Comparison of ENCODE assay signal across 25 mouse cellular contexts in genomic region chr1:55427607-55428006, GRCm38 (mm10). TPM values are rescaled to one million over a fixed set of nuclear protein-coding genes. Genes with fewer than 3 reads are reported as not detected.
DNase-seq lines count a peak whose midpoint lies in the region; ATAC-seq and TF ChIP-seq lines count a peak whose summit lies in the region.
"Had no signal": no experiment of that assay in that cellular context is flagged by ENCODE, and none has a peak within 500 bp of the region (broad histone marks: within the 10 kb centered on the region; RNA-seq: fewer than 3 reads in every experiment).

No protein-coding gene starts in this region.

- H3K9ac ChIP-seq in midbrain, embryonic 15.5 days = no peak overlapping the region
- H3K9ac ChIP-seq: embryonic facial prominence, embryonic 13.5 days; embryonic facial prominence, embryonic 15.5 days; forebrain, embryonic 13.5 days; forebrain, embryonic 15.5 days; forebrain, postnatal 0 days had no signal

- H3K4me3 ChIP-seq in C2C12 (ENCODE audit: insufficient read depth, poor library complexity, severe bottlenecking) = no peak overlapping the region
- no peak overlapping the region for H3K4me3 ChIP-seq in midbrain, embryonic 15.5 days
- H3K4me3 ChIP-seq: embryonic facial prominence, embryonic 13.5 days; embryonic facial prominence, embryonic 15.5 days; erythroblast, embryonic 14.5 days; forebrain, embryonic 13.5 days; forebrain, embryonic 15.5 days had no signal

- H3K4me1 ChIP-seq in midbrain, embryonic 15.5 days = no peaks in the 10 kb centered on the region
- H3K4me1 ChIP-seq: embryonic facial prominence, embryonic 13.5 days; embryonic facial prominence, embryonic 15.5 days; forebrain, embryonic 13.5 days; forebrain, embryonic 15.5 days had no signal

- H3K27me3 ChIP-seq in C2C12 (ENCODE audit: control insufficient read depth, insufficient read depth, insufficient read length) = no peaks in the 10 kb centered on the region
- no peaks in the 10 kb centered on the region for H3K27me3 ChIP-seq in midbrain, embryonic 15.5 days (replicated peaks)
- H3K27me3 ChIP-seq: embryonic facial prominence, embryonic 13.5 days; embryonic facial prominence, embryonic 15.5 days; forebrain, embryonic 13.5 days; forebrain, embryonic 15.5 days; Patski had no signal

- no peaks in the 10 kb centered on the region for H3K79me2 ChIP-seq in C2C12 (ENCODE audit: control insufficient read depth, insufficient read depth)

- no peaks in the 10 kb centered on the region for H3K9me3 ChIP-seq in midbrain, embryonic 15.5 days
- H3K9me3 ChIP-seq: embryonic facial prominence, embryonic 13.5 days; embryonic facial prominence, embryonic 15.5 days; forebrain, embryonic 13.5 days; forebrain, embryonic 15.5 days had no signal

- H3K79me3 ChIP-seq in C2C12 (ENCODE audit: low read depth) = no peaks in the 10 kb centered on the region

- peak; percentile 33 for DNase-seq in 3134 (ENCODE audit: extremely low read depth, insufficient read length, low spot score)
- peak; percentile 7 for DNase-seq in induced T-regulatory cell, adult 2 months (ENCODE audit: low read depth)
- DNase-seq in thymus, postnatal 4 days = no peak
- DNase-seq: adrenal gland, adult 8-10 months; adrenal gland, postnatal 14 days; adrenal gland, postnatal 36 days; B cell, adult 2 months; cerebellum, adult 11-12 months; cerebellum, adult 2 months; cerebellum, adult 9-11 months; cerebellum, postnatal 14 days; cerebellum, postnatal 36 days; embryo, embryonic 11 days; forebrain, postnatal 0 days had no signal

- no peak overlapping the region for H3K27ac ChIP-seq in midbrain, embryonic 15.5 days
- H3K27ac ChIP-seq: embryonic facial prominence, embryonic 13.5 days; embryonic facial prominence, embryonic 15.5 days; forebrain, embryonic 13.5 days; forebrain, embryonic 15.5 days had no signal

- no peak overlapping the region for H3ac ChIP-seq in C2C12 (ENCODE audit: control insufficient read depth, insufficient read length, low read depth)

- no peak for ATAC-seq in erythroid progenitor cell, adult 5-6 weeks (replicated peaks; ENCODE audit: low FRiP score, poor library complexity, severe bottlenecking)
- ATAC-seq in midbrain, embryonic 15.5 days (replicated peaks) = no peak
- ATAC-seq: activated CD4-positive, CD25-positive, alpha-beta regulatory T cell, adult 4 months; forebrain, embryonic 13.5 days; forebrain, embryonic 15.5 days; forebrain, postnatal 0 days; Patski had no signal

- TF ChIP-seq CTCF in C2C12 (IDR thresholded peaks at IDR 0.05; ENCODE audit: control insufficient read depth, insufficient read depth, insufficient read length) = no peak

- no peaks in the 10 kb centered on the region for H3K36me3 ChIP-seq in C2C12 (ENCODE audit: control insufficient read depth, insufficient read depth)
- H3K36me3 ChIP-seq in midbrain, embryonic 15.5 days (replicated peaks) = no peaks in the 10 kb centered on the region
- H3K36me3 ChIP-seq: embryonic facial prominence, embryonic 13.5 days; embryonic facial prominence, embryonic 15.5 days; forebrain, embryonic 15.5 days had no signal

- 85% methylated on average over 2 of the region's 2 CpGs for WGBS in midbrain, embryonic 15.5 days

- H3K4me2 ChIP-seq in midbrain, embryonic 15.5 days = no peak overlapping the region
- H3K4me2 ChIP-seq: embryonic facial prominence, embryonic 13.5 days; embryonic facial prominence, embryonic 15.5 days; forebrain, embryonic 13.5 days; forebrain, embryonic 15.5 days had no signal

TF ChIP-seq in C2C12, 6 proteins besides CTCF, POLR2A, EP300 and RAD21:
- TF ChIP-seq MYOG (IDR thresholded peaks at IDR 0.05; ENCODE audit: control insufficient read depth, extremely low read depth, insufficient read length) (no peak), MYOD1 (IDR thresholded peaks at IDR 0.05; ENCODE audit: control insufficient read depth, insufficient read length, low read depth) (no peak), CEBPB (IDR thresholded peaks at IDR 0.05; ENCODE audit: low read depth) (peak; percentile 86)
TF ChIP-seq in C2C12: peak in this region for 1.

RNA-seq across cellular contexts. Expression of gene Plcl1, which starts 21.9 kb away (rescaled TPM):
- 0.89 TPM for polyA plus RNA-seq in C2C12 (2012; fragmentation: generic; extraction: Trizol)
- total RNA-seq in erythroid progenitor cell, adult 5-6 weeks (2015; ENCODE audit: low replicate concordance) = under 0.01 and 1.7 TPM in 2 replicates
- total RNA-seq in erythroid progenitor cell, adult 5-6 weeks (2017; ENCODE audit: low replicate concordance) = 0.53 TPM in 1 of 2 replicates, not detected in the other
- 4.6 and 4.8 TPM in 2 replicates for polyA plus RNA-seq in midbrain, embryonic 15.5 days (2015; fragmentation: Nextera tagmentation; extraction: Ambion mirVana)
- total RNA-seq: MEL had no signal
- polyA plus RNA-seq: erythroblast, embryonic 14.5 days had no signal
